In genomic region chr4:140179576-140179975, GRCm38 (mm10) we compare ENCODE assay signal across 15 mouse cellular contexts.
DNase-seq lines count a peak whose midpoint lies in the region; ATAC-seq and TF ChIP-seq lines count a peak whose summit lies in the region.
"Had no signal": no experiment of that assay in that cellular context is flagged by ENCODE, and none has a peak within 500 bp of the region (broad histone marks: within the 10 kb centered on the region; RNA-seq: fewer than 3 reads in every experiment).

No protein-coding gene starts in this region.

- 63% methylated on average over 6 of the region's 6 CpGs for WGBS in kidney, postnatal 0 days
- WGBS in hindbrain, embryonic 12.5 days: 62% methylated on average over 6 of the region's 6 CpGs

- no peaks in the 10 kb centered on the region for H3K27me3 ChIP-seq in kidney, postnatal 0 days (ENCODE audit: insufficient read depth, low read length)
- peaks cover 12% of the 10 kb centered on the region; the same call in 1 of the 2 replicates for H3K27me3 ChIP-seq in hindbrain, embryonic 12.5 days
- H3K27me3 ChIP-seq: embryonic facial prominence, embryonic 15.5 days; hindbrain, embryonic 13.5 days; midbrain, embryonic 13.5 days had no signal

- H3K9me3 ChIP-seq in kidney, postnatal 0 days (replicated peaks; ENCODE audit: low read length): no peaks in the 10 kb centered on the region
- H3K9me3 ChIP-seq in hindbrain, embryonic 12.5 days (replicated peaks): no peaks in the 10 kb centered on the region
- H3K9me3 ChIP-seq: embryonic facial prominence, embryonic 15.5 days; hindbrain, embryonic 13.5 days; midbrain, embryonic 13.5 days had no signal

- peak; percentile 67; the same call in 1 of the 2 replicates for ATAC-seq in cerebellum, adult (ENCODE audit: insufficient number of reproducible peaks, low FRiP score, low TSS enrichment)
- no peak for ATAC-seq in kidney, postnatal 0 days (replicated peaks; ENCODE audit: low FRiP score, low read depth)
- ATAC-seq in monocyte, adult 5-6 weeks (replicated peaks; ENCODE audit: insufficient number of reproducible peaks, low FRiP score, low TSS enrichment, poor library complexity, severe bottlenecking): no peak
- ATAC-seq in hindbrain, embryonic 12.5 days (ENCODE audit: low FRiP score): no peak
- ATAC-seq: midbrain, embryonic 13.5 days had no signal

- TF ChIP-seq CTCF in kidney, postnatal 0 days (IDR thresholded peaks at IDR 0.05; ENCODE audit: low read depth): peak; percentile 54; the same call in 1 of the 2 replicates

- no peak overlapping the region for H3K9ac ChIP-seq in kidney, postnatal 0 days (ENCODE audit: low read depth, low read length)
- no peak overlapping the region for H3K9ac ChIP-seq in hindbrain, embryonic 12.5 days
- H3K9ac ChIP-seq: embryonic facial prominence, embryonic 15.5 days; hindbrain, embryonic 13.5 days; limb, embryonic 13.5 days; midbrain, embryonic 13.5 days had no signal

- no peaks in the 10 kb centered on the region for H3K36me3 ChIP-seq in kidney, postnatal 0 days (ENCODE audit: insufficient read depth, low read length)
- no peaks in the 10 kb centered on the region for H3K36me3 ChIP-seq in hindbrain, embryonic 12.5 days
- H3K36me3 ChIP-seq: embryonic facial prominence, embryonic 15.5 days; G1E; hindbrain, embryonic 13.5 days; limb, embryonic 13.5 days; midbrain, embryonic 13.5 days had no signal

- H3K4me2 ChIP-seq in kidney, postnatal 0 days (ENCODE audit: low read length): no peak overlapping the region
- H3K4me2 ChIP-seq in hindbrain, embryonic 12.5 days (replicated peaks): no peak overlapping the region
- H3K4me2 ChIP-seq: embryonic facial prominence, embryonic 15.5 days; heart, embryonic 11.5 days; hindbrain, embryonic 13.5 days; limb, embryonic 13.5 days; midbrain, embryonic 13.5 days had no signal

- no peaks in the 10 kb centered on the region for H3K4me1 ChIP-seq in kidney, postnatal 0 days (replicated peaks; ENCODE audit: insufficient read depth, low read length)
- 0 out of 2 replicates have a peak, but pooled peaks cover 4% of the 10 kb centered on the region for H3K4me1 ChIP-seq in hindbrain, embryonic 12.5 days
- H3K4me1 ChIP-seq: embryonic facial prominence, embryonic 15.5 days; limb, embryonic 13.5 days had no signal

- H3K27ac ChIP-seq in kidney, postnatal 0 days: no peak overlapping the region
- H3K27ac ChIP-seq in hindbrain, embryonic 12.5 days: no peak overlapping the region
- H3K27ac ChIP-seq: embryonic facial prominence, embryonic 15.5 days; hindbrain, embryonic 13.5 days; limb, embryonic 13.5 days; midbrain, embryonic 13.5 days had no signal

- H3K4me3 ChIP-seq in kidney, postnatal 0 days (replicated peaks; ENCODE audit: low read depth, low read length): no peak overlapping the region
- no peak overlapping the region for H3K4me3 ChIP-seq in hindbrain, embryonic 12.5 days
- H3K4me3 ChIP-seq: embryonic facial prominence, embryonic 15.5 days; hindbrain, embryonic 13.5 days; limb, embryonic 13.5 days; midbrain, embryonic 13.5 days had no signal

- DNase-seq in cerebellum, postnatal 4 days (ENCODE audit: low spot score in 2 of 2): no peak
- no peak for DNase-seq in kidney, postnatal 0 days (ENCODE audit: low spot score)
- DNase-seq in kidney, postnatal 10 days: no peak
- DNase-seq in brain, adult 2 months (ENCODE audit: low read depth, low spot score): peak; percentile 90
- peak; percentile 57 to 60 for DNase-seq in cerebellum, postnatal 36 days
- DNase-seq: kidney, adult 9 months had no signal

Comparison
In these comparisons a context has a peak if more than half of its experiments do, and no peak if none do; other contexts are left out.
1. DNase-seq: peak in brain, adult 2 months (single experiment) and cerebellum, postnatal 36 days (2 of 2); none in cerebellum, postnatal 4 days (0 of 2), kidney, postnatal 0 days (single experiment) and kidney, postnatal 10 days (single experiment).